Mouse (Mus musculus): ENCODE data around the gene Prrt3. TPM values are rescaled to one million over a fixed set of nuclear protein-coding genes. Genes with fewer than 3 reads are reported as not detected.

The Prrt3 gene
- polyA plus RNA-seq, 1 experiment from 2014 or later, result 0.27 TPM

DNA sequence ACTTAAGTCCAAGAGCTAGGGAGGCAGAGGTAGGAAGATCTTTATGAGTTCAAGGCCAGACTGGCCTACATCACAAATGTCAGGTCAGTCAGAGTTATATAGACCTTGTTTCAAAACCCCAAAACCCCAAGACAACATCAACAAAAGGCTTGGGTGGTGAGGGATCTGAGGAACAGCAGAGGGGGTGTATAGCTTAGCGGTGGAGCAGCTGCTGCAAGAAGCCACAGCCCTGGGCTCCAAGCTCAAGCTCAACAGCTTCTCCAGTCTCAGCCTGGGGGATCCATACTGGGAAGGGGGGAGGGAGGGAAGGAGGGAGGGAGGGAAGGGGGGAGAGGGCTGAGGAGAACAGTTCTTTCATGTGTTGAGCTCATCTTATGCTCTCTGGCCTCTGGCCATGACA lies 4.0 kb upstream of the Prrt3 start:
- Histone ChIP-seq H3K27ac (replicated peaks in 1 of 2; ENCODE audit: control insufficient read depth in 1 of 2, insufficient read depth in 1 of 2, low read depth in 2 of 2, low read length in 2 of 2) (no peak overlapping the region), H3K9me3 (ENCODE audit: control insufficient read depth, low read length) (no peaks in the 10 kb centered on the region), H3K36me3 (ENCODE audit: control insufficient read depth, insufficient read depth, low read length) (no peaks in the 10 kb centered on the region), H3K9ac (ENCODE audit: low read length) (no peak overlapping the region), H3K4me2 (ENCODE audit: low read length) (no peak overlapping the region), H3K4me1 (ENCODE audit: control insufficient read depth in 2 of 2, insufficient read depth in 2 of 2, low read length in 2 of 2) (peaks cover 5 to 6% of the 10 kb centered on the region in 2 experiments; a peak in 2 of 4 replicates), H3K27me3 (ENCODE audit: control insufficient read depth, insufficient read depth, low read length) (peaks cover 21% of the 10 kb centered on the region), H3K4me3 (ENCODE audit: control insufficient read depth in 1 of 2, insufficient read depth in 1 of 2, low read depth in 1 of 2, low read length in 2 of 2) (no peak overlapping the region)
- ATAC-seq (ENCODE audit: insufficient number of reproducible peaks, insufficient read depth, low FRiP score, low read depth), result no peak
- 79% methylated on average over 1 of the region's 1 CpGs for WGBS

DNA sequence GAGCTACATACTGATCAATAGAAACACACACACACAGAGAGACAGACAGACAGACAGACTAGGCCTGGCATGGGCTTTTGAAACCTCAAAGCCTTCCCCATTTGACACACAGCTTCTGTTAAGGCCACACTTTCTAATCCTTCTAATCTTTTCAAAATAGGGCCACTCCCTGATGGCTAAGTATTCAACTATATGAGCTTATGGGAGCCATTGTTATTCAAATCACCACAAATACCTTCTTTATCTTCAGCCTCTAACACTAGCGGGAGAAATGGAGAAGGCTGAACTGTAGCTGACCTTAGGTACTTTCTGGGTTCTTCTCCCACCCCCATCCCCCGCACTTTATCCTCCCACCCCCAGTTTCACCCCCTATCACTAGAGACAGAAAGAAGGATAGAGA lies 1.1 kb upstream of the Prrt3 start:
- WGBS, result 50% methylated on average over 2 of the region's 2 CpGs
- H3K27me3 ChIP-seq (ENCODE audit: control insufficient read depth, insufficient read depth, low read length), result peaks cover 33% of the 10 kb centered on the region

DNA sequence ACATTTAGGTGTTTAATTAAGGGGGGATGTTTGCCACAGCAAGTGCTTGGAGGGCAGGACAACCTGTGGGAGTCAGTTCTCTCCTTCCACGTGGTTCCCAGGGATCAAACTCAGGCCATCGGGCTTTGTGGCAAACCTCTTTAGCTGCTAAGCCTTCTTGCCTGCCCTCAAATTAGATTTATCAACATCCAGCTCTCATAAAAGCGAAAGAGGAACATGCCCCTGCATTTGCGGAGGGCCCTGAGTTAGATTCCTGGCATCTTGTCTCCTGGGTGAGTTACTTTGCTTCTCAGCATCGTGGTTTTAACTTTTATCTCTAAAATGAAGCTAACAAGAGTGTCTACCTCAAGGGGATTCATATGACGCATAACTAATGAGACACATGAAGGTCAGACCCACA lies 2.4 kb downstream of the Prrt3 start:
- WGBS, result 62% methylated on average over 6 of the region's 6 CpGs

More for the DNA sequence above, 1.1 kb upstream of the Prrt3 start:
- no peak overlapping the region for H3K4me2 ChIP-seq (ENCODE audit: low read length)
- no peaks in the 10 kb centered on the region for H3K36me3 ChIP-seq (ENCODE audit: control insufficient read depth, insufficient read depth, low read length)
- 0 out of 4 replicates have a peak, but pooled peaks cover 0 to 5% of the 10 kb centered on the region in 2 experiments for H3K4me1 ChIP-seq (ENCODE audit: control insufficient read depth in 2 of 2, insufficient read depth in 2 of 2, low read length in 2 of 2)
- no peaks in the 10 kb centered on the region for H3K9me3 ChIP-seq (ENCODE audit: control insufficient read depth, low read length)
- no peak overlapping the region for H3K27ac ChIP-seq (replicated peaks in 1 of 2; ENCODE audit: control insufficient read depth in 1 of 2, insufficient read depth in 1 of 2, low read depth in 2 of 2, low read length in 2 of 2)
- no peak overlapping the region for H3K9ac ChIP-seq (ENCODE audit: low read length)
- no peak for ATAC-seq (ENCODE audit: insufficient number of reproducible peaks, insufficient read depth, low FRiP score, low read depth)
- no peak overlapping the region for H3K4me3 ChIP-seq (ENCODE audit: control insufficient read depth in 1 of 2, insufficient read depth in 1 of 2, low read depth in 1 of 2, low read length in 2 of 2)

DNA sequence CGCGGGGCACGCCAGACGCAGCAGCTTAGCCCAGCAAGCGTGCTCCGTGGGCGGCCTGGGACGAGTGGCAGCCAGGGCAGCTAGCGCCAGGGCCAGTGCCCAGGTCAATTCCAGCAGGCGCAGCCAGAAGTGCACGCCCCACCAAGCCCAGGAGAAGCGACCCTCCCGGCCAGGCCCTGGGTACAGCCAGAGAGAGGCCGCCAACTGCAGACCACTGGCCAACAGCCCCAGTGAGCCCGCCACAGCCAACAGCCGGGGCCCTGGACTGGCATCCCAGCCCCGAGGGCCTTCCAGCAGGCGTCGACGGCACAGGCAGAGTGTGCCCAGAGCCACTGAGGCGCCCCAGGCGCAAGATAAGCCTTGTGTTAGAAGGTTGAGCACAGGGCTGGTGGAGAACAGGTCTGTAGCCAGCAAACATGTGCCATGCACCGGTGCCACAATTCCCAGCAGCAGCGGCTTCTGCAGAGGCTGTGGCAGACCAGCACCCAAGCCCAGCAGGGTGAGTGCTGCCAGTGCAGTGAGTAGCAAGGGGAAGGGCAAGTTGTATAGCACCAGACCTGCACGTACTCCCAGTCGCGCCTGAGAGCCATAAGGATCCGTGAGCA lies 6.6 kb downstream of the Prrt3 start:
- no peaks in the 10 kb centered on the region for H3K9me3 ChIP-seq (ENCODE audit: control insufficient read depth, low read length)
- no peak overlapping the region for H3K27ac ChIP-seq (replicated peaks in 1 of 2; ENCODE audit: control insufficient read depth in 1 of 2, insufficient read depth in 1 of 2, low read depth in 2 of 2, low read length in 2 of 2)
- ATAC-seq (ENCODE audit: insufficient number of reproducible peaks, insufficient read depth, low FRiP score, low read depth), result no peak
- H3K4me1 ChIP-seq (ENCODE audit: control insufficient read depth in 2 of 2, insufficient read depth in 2 of 2, low read length in 2 of 2), result peaks cover 8 to 11% of the 10 kb centered on the region in 2 experiments; a peak in 3 of 4 replicates
- H3K27me3 ChIP-seq (ENCODE audit: control insufficient read depth, insufficient read depth, low read length), result peaks cover 30% of the 10 kb centered on the region
- H3K9ac ChIP-seq (ENCODE audit: low read length), result peak overlapping the region; percentile 64
- WGBS, result 22% methylated on average over 28 of the region's 28 CpGs
- peaks cover 28% of the 10 kb centered on the region for H3K36me3 ChIP-seq (ENCODE audit: control insufficient read depth, insufficient read depth, low read length)
- H3K4me2 ChIP-seq (ENCODE audit: low read length), result peak overlapping the region; percentile 77
- peak overlapping the region; percentile 41 to 43 for H3K4me3 ChIP-seq (ENCODE audit: control insufficient read depth in 1 of 2, insufficient read depth in 1 of 2, low read depth in 1 of 2, low read length in 2 of 2)

More for the DNA sequence above, 2.4 kb downstream of the Prrt3 start:
- H3K4me3 ChIP-seq (ENCODE audit: control insufficient read depth in 1 of 2, insufficient read depth in 1 of 2, low read depth in 1 of 2, low read length in 2 of 2), result no peak overlapping the region
- H3K27me3 ChIP-seq (ENCODE audit: control insufficient read depth, insufficient read depth, low read length), result peaks cover 56% of the 10 kb centered on the region
- H3K36me3 ChIP-seq (ENCODE audit: control insufficient read depth, insufficient read depth, low read length), result no peaks in the 10 kb centered on the region
- no peak overlapping the region for H3K4me2 ChIP-seq (ENCODE audit: low read length)
- H3K9ac ChIP-seq (ENCODE audit: low read length), result no peak overlapping the region
- no peak overlapping the region for H3K27ac ChIP-seq (replicated peaks in 1 of 2; ENCODE audit: control insufficient read depth in 1 of 2, insufficient read depth in 1 of 2, low read depth in 2 of 2, low read length in 2 of 2)
- no peaks in the 10 kb centered on the region for H3K9me3 ChIP-seq (ENCODE audit: control insufficient read depth, low read length)
- H3K4me1 ChIP-seq (ENCODE audit: control insufficient read depth in 2 of 2, insufficient read depth in 2 of 2, low read length in 2 of 2), result peaks cover 8 to 16% of the 10 kb centered on the region in 2 experiments; a peak in 3 of 4 replicates
- no peak for ATAC-seq (ENCODE audit: insufficient number of reproducible peaks, insufficient read depth, low FRiP score, low read depth)

- Histone ChIP-seq H3K4me3 (ENCODE audit: control insufficient read depth in 1 of 2, insufficient read depth in 1 of 2, low read depth in 1 of 2, low read length in 2 of 2) (peak overlapping the region; percentile 41 to 43), H3K27me3 (ENCODE audit: control insufficient read depth, insufficient read depth, low read length) (peaks cover 23% of the 10 kb centered on the region), H3K4me2 (ENCODE audit: low read length) (peak overlapping the region; percentile 77), H3K27ac (replicated peaks in 1 of 2; ENCODE audit: control insufficient read depth in 1 of 2, insufficient read depth in 1 of 2, low read depth in 2 of 2, low read length in 2 of 2) (no peak overlapping the region; a peak in 1 of 4 replicates), H3K36me3 (ENCODE audit: control insufficient read depth, insufficient read depth, low read length) (peaks cover 37% of the 10 kb centered on the region), H3K9me3 (ENCODE audit: control insufficient read depth, low read length) (no peaks in the 10 kb centered on the region), H3K9ac (ENCODE audit: low read length) (peak overlapping the region; percentile 64), H3K4me1 (ENCODE audit: control insufficient read depth in 2 of 2, insufficient read depth in 2 of 2, low read length in 2 of 2) (peaks cover 8 to 11% of the 10 kb centered on the region in 2 experiments; a peak in 3 of 4 replicates)
- peak; percentile 62 for ATAC-seq (ENCODE audit: insufficient number of reproducible peaks, insufficient read depth, low FRiP score, low read depth)
- WGBS, result under 1% methylated on average over 54 of the region's 54 CpGs
Measured at GRCm38 (mm10) chr6:113494258-113494788, 7.4 kb downstream of the Prrt3 start.

GRCm38 (mm10) chr6:113492101-113492864 lies 9.4 kb downstream of the Prrt3 start:
- Histone ChIP-seq H3K4me1 (ENCODE audit: control insufficient read depth in 2 of 2, insufficient read depth in 2 of 2, low read length in 2 of 2) (peaks cover 8 to 11% of the 10 kb centered on the region in 2 experiments; a peak in 3 of 4 replicates), H3K4me2 (ENCODE audit: low read length) (no peak overlapping the region), H3K27ac (replicated peaks in 1 of 2; ENCODE audit: control insufficient read depth in 1 of 2, insufficient read depth in 1 of 2, low read depth in 2 of 2, low read length in 2 of 2) (no peak overlapping the region), H3K27me3 (ENCODE audit: control insufficient read depth, insufficient read depth, low read length) (peaks cover 23% of the 10 kb centered on the region), H3K36me3 (ENCODE audit: control insufficient read depth, insufficient read depth, low read length) (peaks cover 56% of the 10 kb centered on the region), H3K4me3 (ENCODE audit: control insufficient read depth in 1 of 2, insufficient read depth in 1 of 2, low read depth in 1 of 2, low read length in 2 of 2) (no peak overlapping the region), H3K9me3 (ENCODE audit: control insufficient read depth, low read length) (no peaks in the 10 kb centered on the region), H3K9ac (ENCODE audit: low read length) (no peak overlapping the region)
- 69% methylated on average over 24 of the region's 24 CpGs for WGBS
- ATAC-seq (ENCODE audit: insufficient number of reproducible peaks, insufficient read depth, low FRiP score, low read depth), result no peak

DNA sequence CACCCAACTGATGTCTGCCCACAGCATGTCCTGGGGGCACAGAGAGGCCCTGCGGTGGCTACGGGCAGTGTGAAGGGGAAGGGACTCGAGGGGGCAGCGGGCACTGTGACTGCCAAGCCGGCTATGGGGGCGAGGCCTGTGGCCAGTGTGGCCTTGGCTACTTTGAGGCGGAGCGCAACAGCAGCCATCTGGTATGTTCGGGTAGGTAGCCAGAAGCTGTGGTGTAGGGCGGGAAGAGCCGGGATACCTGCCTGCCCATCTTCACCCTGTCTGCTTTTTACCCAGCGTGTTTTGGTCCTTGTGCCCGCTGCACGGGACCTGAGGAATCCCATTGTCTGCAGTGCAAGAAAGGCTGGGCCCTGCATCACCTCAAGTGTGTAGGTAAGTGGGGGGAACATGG lies 12.3 kb downstream of the Prrt3 start:
- H3K36me3 ChIP-seq (ENCODE audit: control insufficient read depth, insufficient read depth, low read length), result peaks cover 63% of the 10 kb centered on the region
- peaks cover under 1 to 6% of the 10 kb centered on the region in 2 experiments; a peak in 3 of 4 replicates for H3K4me1 ChIP-seq (ENCODE audit: control insufficient read depth in 2 of 2, insufficient read depth in 2 of 2, low read length in 2 of 2)
- H3K4me3 ChIP-seq (ENCODE audit: control insufficient read depth in 1 of 2, insufficient read depth in 1 of 2, low read depth in 1 of 2, low read length in 2 of 2), result no peak overlapping the region
- no peak overlapping the region for H3K27ac ChIP-seq (replicated peaks in 1 of 2; ENCODE audit: control insufficient read depth in 1 of 2, insufficient read depth in 1 of 2, low read depth in 2 of 2, low read length in 2 of 2)
- no peaks in the 10 kb centered on the region for H3K9me3 ChIP-seq (ENCODE audit: control insufficient read depth, low read length)
- H3K9ac ChIP-seq (ENCODE audit: low read length), result no peak overlapping the region
- no peaks in the 10 kb centered on the region for H3K27me3 ChIP-seq (ENCODE audit: control insufficient read depth, insufficient read depth, low read length)
- WGBS, result 89% methylated on average over 14 of the region's 14 CpGs
- no peak overlapping the region for H3K4me2 ChIP-seq (ENCODE audit: low read length)
- no peak for ATAC-seq (ENCODE audit: insufficient number of reproducible peaks, insufficient read depth, low FRiP score, low read depth)

All from heart, embryonic 14.5 days (tissue).